Mouse (Mus musculus) olfactory bulb, adult 2 months (tissue): ENCODE results near the gene Actb.

Experiments used
- CTCF ChIP-seq: fragments of 200-500 bp; IDR thresholded peaks from 2 replicates; pipeline ENCODE4 v1.5.1; 2012; ENCODE audit warnings: low read depth, mild to moderate bottlenecking, low read length, moderate library complexity; ENCODE audit not compliant: insufficient read depth
- POLR2A ChIP-seq: fragments of 200-500 bp; IDR thresholded peaks from 2 replicates; pipeline ENCODE4 v1.6.1; 2012; ENCODE audit warnings: mild to moderate bottlenecking, low read depth, low read length, moderate library complexity; ENCODE audit not compliant: insufficient read depth

DNA sequence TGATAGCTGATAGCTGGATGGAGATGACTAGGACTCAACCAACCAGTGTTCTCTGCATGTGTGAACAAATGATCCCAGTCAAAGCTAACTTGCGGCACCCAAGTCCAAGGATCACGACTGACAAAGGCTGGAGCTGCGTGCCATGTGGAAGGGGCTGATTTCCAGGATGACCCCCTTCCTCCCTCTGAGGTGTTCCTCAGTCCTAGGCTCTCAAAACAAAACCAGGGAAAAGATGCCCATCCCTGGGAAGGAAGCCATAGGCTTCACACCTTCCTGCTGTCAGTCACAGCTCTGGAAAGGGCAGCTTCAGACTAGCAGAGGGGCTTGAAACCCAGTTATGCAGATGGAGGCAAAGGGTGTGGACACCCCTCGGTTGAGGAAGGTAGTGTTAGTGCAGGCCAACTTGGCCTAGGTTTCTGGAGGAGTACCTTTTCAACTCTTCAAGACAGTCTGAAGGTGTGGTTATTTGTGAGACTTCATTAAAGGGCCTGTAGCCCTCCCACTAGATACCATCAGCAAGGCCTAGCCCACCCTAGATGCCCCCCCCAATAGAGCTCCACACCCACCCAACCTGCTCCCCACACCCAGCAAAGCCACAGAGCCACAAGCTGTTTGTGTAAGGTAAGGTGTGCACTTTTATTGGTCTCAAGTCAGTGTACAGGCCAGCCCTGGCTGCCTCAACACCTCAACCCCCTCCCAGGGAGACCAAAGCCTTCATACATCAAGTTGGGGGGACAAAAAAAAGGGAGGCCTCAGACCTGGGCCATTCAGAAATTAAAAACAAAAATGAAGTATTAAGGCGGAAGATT lies 3.8 kb downstream of the Actb start:
- no peak for TF ChIP-seq POLR2A
- TF ChIP-seq CTCF, result no peak
